ENCODE assay signal across 26 mouse cellular contexts in the genomic region with DNA sequence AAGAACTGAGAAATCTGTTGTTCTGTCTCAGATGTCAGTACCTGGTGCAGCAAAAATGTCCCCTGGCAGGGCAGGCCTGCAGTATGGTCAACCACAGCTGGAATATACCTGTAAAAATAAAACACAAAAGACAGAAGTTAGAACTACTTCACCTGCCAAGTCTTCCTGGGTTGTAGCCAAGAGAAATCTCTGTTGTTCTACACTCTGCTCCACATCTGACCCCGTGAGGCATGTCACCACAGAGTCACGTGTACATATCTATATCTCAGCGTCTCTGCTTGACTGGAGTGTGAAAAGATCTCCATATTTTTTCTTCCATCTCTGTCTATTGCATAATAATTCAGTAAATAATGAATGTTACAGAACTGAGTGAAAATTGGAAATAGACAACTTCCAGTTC.
"Had no signal": no experiment of that assay in that cellular context is flagged by ENCODE, and none has a peak within 500 bp of the region (broad histone marks: within the 10 kb centered on the region; RNA-seq: fewer than 3 reads in every experiment).

No protein-coding gene starts in this region.

- H3K4me3 ChIP-seq: gastrocnemius, adult 2 months; heart, adult 2 months; heart, embryonic 12.5 days; hindbrain, embryonic 13.5 days; hindbrain, embryonic 15.5 days; kidney, embryonic 15.5 days; limb, embryonic 12.5 days; limb, embryonic 15.5 days; liver, embryonic 12.5 days had no signal

- H3K4me2 ChIP-seq: heart, embryonic 12.5 days; hindbrain, embryonic 13.5 days; hindbrain, embryonic 15.5 days; kidney, embryonic 15.5 days; limb, embryonic 12.5 days; limb, embryonic 15.5 days; liver, embryonic 12.5 days had no signal

- H3K4me1 ChIP-seq: heart, embryonic 12.5 days; hindbrain, embryonic 13.5 days; hindbrain, embryonic 15.5 days; kidney, embryonic 15.5 days; limb, embryonic 12.5 days; limb, embryonic 15.5 days; liver, embryonic 12.5 days had no signal

- H3K27ac ChIP-seq: gastrocnemius, adult 2 months; heart, adult 2 months; hindbrain, embryonic 13.5 days; hindbrain, embryonic 15.5 days; hindbrain, postnatal 0 days; kidney, embryonic 15.5 days; kidney, postnatal 0 days; limb, embryonic 12.5 days; limb, embryonic 15.5 days; liver, embryonic 12.5 days; liver, embryonic 14.5 days had no signal

- H3K27me3 ChIP-seq: heart, embryonic 12.5 days; hindbrain, embryonic 13.5 days; hindbrain, embryonic 15.5 days; kidney, embryonic 15.5 days; limb, embryonic 12.5 days; limb, embryonic 15.5 days; liver, embryonic 12.5 days had no signal

- H3K9me3 ChIP-seq: heart, embryonic 12.5 days; hindbrain, embryonic 13.5 days; hindbrain, embryonic 15.5 days; kidney, embryonic 15.5 days; limb, embryonic 12.5 days; limb, embryonic 15.5 days; liver, embryonic 12.5 days had no signal

- H3K9ac ChIP-seq: heart, embryonic 12.5 days; hindbrain, embryonic 13.5 days; hindbrain, embryonic 15.5 days; kidney, embryonic 15.5 days; limb, embryonic 12.5 days; limb, embryonic 15.5 days; liver, embryonic 12.5 days; liver, embryonic 14.5 days had no signal

- DNase-seq: gastrocnemius, adult 2 months; gastrocnemius, postnatal 10 days; gastrocnemius, postnatal 25 days; heart, adult 11 months; heart, adult 2 months; heart, postnatal 14 days; heart, postnatal 36 days; kidney, adult 11 months; kidney, adult 2 months; kidney, adult 9 months; kidney, postnatal 14 days; kidney, postnatal 36 days; layer of hippocampus, adult 9-11 months; layer of hippocampus, postnatal 36 days; left cerebral cortex, postnatal 4 days had no signal

- ATAC-seq: hindbrain, postnatal 0 days; intestine, embryonic 16.5 days; liver, embryonic 12.5 days had no signal
